20 mouse cellular contexts compared by ENCODE assay signal in genomic region chr1:193414067-193414466, GRCm38 (mm10). TPM values are rescaled to one million over a fixed set of nuclear protein-coding genes. Genes with fewer than 3 reads are reported as not detected.
A peak's percentile ranks its signal among the peaks of the same experiment; 100 is the strongest.
DNase-seq lines count a peak whose midpoint lies in the region; ATAC-seq and TF ChIP-seq lines count a peak whose summit lies in the region.
"Had no signal": no experiment of that assay in that cellular context is flagged by ENCODE, and none has a peak within 500 bp of the region (broad histone marks: within the 10 kb centered on the region; RNA-seq: fewer than 3 reads in every experiment).

No protein-coding gene starts in this region.

- DNase-seq in 3134 (ENCODE audit: extremely low read depth, insufficient read length, low spot score) (peak; percentile 36), Patski (ENCODE audit: low read depth, low spot score) (no peak)
- DNase-seq in gastrocnemius, adult 2 months = no peak
- DNase-seq: adrenal gland, adult 2 months; adrenal gland, postnatal 10 days; adrenal gland, postnatal 25 days; cerebellum, adult 11 months; cerebellum, adult 18-20 months; cerebellum, adult 8-10 months; cerebellum, postnatal 10 days; cerebellum, postnatal 25 days; forebrain, postnatal 0 days had no signal

- CTCF ChIA-PET in Patski (lab: Charles Lee) = interaction anchor here (1.1 to 3.4 kb wide), 6 partner anchors 10 to 34 kb away, joined by 3 to 18 read pairs (median 4); no protein-coding TSS in a partner anchor

- H3K9me3 ChIP-seq in intestine, postnatal 0 days (ENCODE audit: control insufficient read depth) = no peaks in the 10 kb centered on the region
- H3K9me3 ChIP-seq: embryonic facial prominence, embryonic 10.5 days; embryonic facial prominence, embryonic 12.5 days; forebrain, embryonic 13.5 days; forebrain, embryonic 15.5 days had no signal

- H3K4me2 ChIP-seq in myocyte (ENCODE audit: low read depth) = peak overlapping the region; percentile 64
- no peak overlapping the region for H3K4me2 ChIP-seq in intestine, postnatal 0 days (replicated peaks; ENCODE audit: low read depth)
- H3K4me2 ChIP-seq: embryonic facial prominence, embryonic 12.5 days; forebrain, embryonic 13.5 days; forebrain, embryonic 15.5 days had no signal

- H3K36me3 ChIP-seq in myocyte (ENCODE audit: control insufficient read depth, insufficient read depth) = no peaks in the 10 kb centered on the region
- H3K36me3 ChIP-seq in intestine, postnatal 0 days (ENCODE audit: control insufficient read depth, insufficient read depth) = no peaks in the 10 kb centered on the region
- H3K36me3 ChIP-seq: embryonic facial prominence, embryonic 10.5 days; embryonic facial prominence, embryonic 12.5 days; forebrain, embryonic 15.5 days had no signal

- no peak overlapping the region for H3K27ac ChIP-seq in gastrocnemius, adult 2 months
- no peak overlapping the region for H3K27ac ChIP-seq in intestine, postnatal 0 days (ENCODE audit: low read depth, low read length)
- H3K27ac ChIP-seq: embryonic facial prominence, embryonic 10.5 days; embryonic facial prominence, embryonic 12.5 days; forebrain, embryonic 13.5 days; forebrain, embryonic 15.5 days had no signal

- H3ac ChIP-seq in myocyte (ENCODE audit: control insufficient read depth, insufficient read length) = no peak overlapping the region

- no peak overlapping the region for H3K4me3 ChIP-seq in myocyte
- no peak overlapping the region for H3K4me3 ChIP-seq in gastrocnemius, adult 2 months
- no peak overlapping the region for H3K4me3 ChIP-seq in intestine, postnatal 0 days (ENCODE audit: low read depth, low read length)
- H3K4me3 ChIP-seq: embryonic facial prominence, embryonic 10.5 days; embryonic facial prominence, embryonic 12.5 days; forebrain, embryonic 13.5 days; forebrain, embryonic 15.5 days had no signal

- no peaks in the 10 kb centered on the region for H3K4me1 ChIP-seq in intestine, postnatal 0 days (replicated peaks; ENCODE audit: control insufficient read depth, insufficient read depth, low read length)

- peak; percentile 52 for ATAC-seq in Patski
- ATAC-seq in intestine, postnatal 0 days = no peak
- ATAC-seq: forebrain, embryonic 13.5 days; forebrain, embryonic 15.5 days; forebrain, postnatal 0 days had no signal

- TF ChIP-seq CTCF in Patski (IDR thresholded peaks at IDR 0.05) = no peak
- no peak for TF ChIP-seq CTCF in gastrocnemius, adult 2 months (IDR thresholded peaks at IDR 0.05)
- no peak for TF ChIP-seq CTCF in intestine, postnatal 0 days (IDR thresholded peaks at IDR 0.05; ENCODE audit: low read depth)

- H3K79me2 ChIP-seq in myocyte (ENCODE audit: control insufficient read depth, insufficient read depth) = no peaks in the 10 kb centered on the region

- intact Hi-C loops in gastrocnemius, adult 2 months (cut with DNase I) = no loop called here

- POLR2A ChIA-PET in Patski (lab: Charles Lee) = no interaction called here

- in situ Hi-C loops in Patski (cut with MboI; ENCODE audit: low pct_unique_long_range_greater_than_20kb) = no loop called here

- H3K27me3 ChIP-seq in Patski (no peaks in the 10 kb centered on the region), myocyte (ENCODE audit: control insufficient read depth, insufficient read depth, insufficient read length) (no peaks in the 10 kb centered on the region)
- H3K27me3 ChIP-seq in intestine, postnatal 0 days (replicated peaks; ENCODE audit: control insufficient read depth, insufficient read depth, low read length) = no peaks in the 10 kb centered on the region
- H3K27me3 ChIP-seq: embryonic facial prominence, embryonic 12.5 days; forebrain, embryonic 15.5 days had no signal

- no peak overlapping the region for H3K9ac ChIP-seq in intestine, postnatal 0 days (ENCODE audit: low read depth, low read length)
- H3K9ac ChIP-seq: embryonic facial prominence, embryonic 12.5 days; forebrain, embryonic 13.5 days; forebrain, embryonic 15.5 days; forebrain, postnatal 0 days had no signal

- 65% methylated on average over 4 of the region's 4 CpGs for WGBS in intestine, postnatal 0 days

- no peak for TF ChIP-seq POLR2A in myocyte (IDR thresholded peaks at IDR 0.05; ENCODE audit: insufficient read length, low read depth)

TF ChIP-seq in myocyte, 11 proteins besides CTCF, POLR2A, EP300 and RAD21:
- TF ChIP-seq TCF3 (IDR thresholded peaks at IDR 0.05; ENCODE audit: insufficient read length, low read depth) = no peak
- TF ChIP-seq MYOG (IDR thresholded peaks at IDR 0.05; ENCODE audit: control insufficient read depth in 1 of 3, insufficient read depth in 1 of 3, insufficient read length in 2 of 3, low read depth in 2 of 3) = no peak
- TF ChIP-seq MYOD1 (IDR thresholded peaks at IDR 0.05; ENCODE audit: control insufficient read depth in 1 of 3, insufficient read length in 2 of 3, low read depth in 2 of 3) = no peak
- no peak for TF ChIP-seq REST (IDR thresholded peaks at IDR 0.05; ENCODE audit: insufficient read depth, insufficient read length)
- no peak for TF ChIP-seq MAX (IDR thresholded peaks at IDR 0.05; ENCODE audit: low read depth)
- no peak for TF ChIP-seq E2F4 (IDR thresholded peaks at IDR 0.05; ENCODE audit: insufficient read depth)
- no peak for TF ChIP-seq TCF12 (IDR thresholded peaks at IDR 0.05; ENCODE audit: insufficient read depth, poor library complexity, severe bottlenecking)
- TF ChIP-seq CEBPB (IDR thresholded peaks at IDR 0.05; ENCODE audit: insufficient read depth, poor library complexity, severe bottlenecking) = no peak
- no peak for TF ChIP-seq POLR2AphosphoS2 (IDR thresholded peaks at IDR 0.05; ENCODE audit: insufficient read length, low read depth)
- no peak for TF ChIP-seq SRF (IDR thresholded peaks at IDR 0.05; ENCODE audit: control insufficient read depth, insufficient read length, low read depth)
- TF ChIP-seq USF1 (IDR thresholded peaks at IDR 0.05; ENCODE audit: low read depth) = no peak

RNA-seq across cellular contexts. Expression of gene Camk1g, which starts 44.0 kb away (rescaled TPM):
- 0.69 TPM for polyA plus RNA-seq in Patski (2021)
- 4.1 TPM for polyA plus RNA-seq in myocyte (2012; fragmentation: generic; extraction: Trizol)
- under 1 TPM in 1 of 2 experiments, not detected in 1; 0.22 TPM for total RNA-seq in gastrocnemius, adult 2 months (2021)
- 0.93 and 1.0 TPM in 2 replicates for polyA plus RNA-seq in intestine, postnatal 0 days (2015; fragmentation: Nextera tagmentation; extraction: Ambion mirVana)
- total RNA-seq: adrenal gland, adult 2 months; ES-E14; MEL had no signal
